Mouse (Mus musculus) adrenal gland (tissue): ENCODE data around the gene Extl2.

Experiments
- intact Hi-C: fragments of 180-260 bp; cut with DNase I; formaldehyde crosslinking; loops from one replicate; pipeline ENCODE4 v1.15.1; 2025
- microRNA-seq, 2 experiments: library from miRNA; unstranded; fragments of <30 nt; microRNA quantifications; one replicate each; pipeline ENCODE4; 2019

Extl2 gene

DNA sequence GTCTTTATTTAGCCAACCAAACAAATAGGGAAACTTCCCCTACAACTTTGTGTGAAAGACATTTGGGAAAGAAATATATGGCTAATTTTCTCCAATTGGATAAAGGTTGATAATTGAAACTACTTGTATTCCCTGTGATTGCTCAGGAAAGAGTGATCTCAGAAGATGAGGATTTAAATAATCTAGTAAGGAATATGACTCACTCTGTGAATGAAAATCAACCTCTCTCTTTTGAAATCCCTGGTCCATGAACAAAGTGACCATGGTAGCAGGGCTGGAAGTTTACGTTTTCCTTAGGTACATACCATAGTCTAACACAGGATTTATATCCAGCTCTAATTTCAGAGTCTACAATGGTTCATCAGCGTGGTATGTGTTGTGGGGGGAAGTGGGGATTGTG is 69.5 kb downstream of the Extl2 start:
- intact Hi-C loops, result no loop called here

DNA sequence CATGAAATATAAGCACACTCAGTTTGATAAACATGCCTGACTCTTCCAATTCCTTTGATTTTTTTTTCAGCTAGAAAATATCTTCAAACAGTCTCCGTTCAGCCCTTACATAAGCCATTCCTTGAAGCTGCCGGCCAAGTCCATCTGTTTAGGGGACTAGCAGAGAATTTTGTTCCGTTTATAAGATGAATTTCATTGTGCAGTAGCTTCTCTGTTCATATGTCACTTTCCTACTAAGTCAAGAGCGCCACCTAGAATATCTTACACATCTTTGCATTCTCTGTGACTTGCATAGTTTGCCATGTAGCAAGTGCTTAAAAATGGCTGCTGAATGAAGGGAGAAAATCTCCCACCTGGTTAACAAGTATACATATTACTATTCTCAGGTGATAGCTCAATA is 71.2 kb downstream of the Extl2 start:
- intact Hi-C loops, result no loop called here

Small RNAs within 50 kb of the gene (microRNA-seq; reads per million reads assigned to microRNA genes)
- gene Mir669n, result 0 reads per million in 2 experiments
